Comparison of ENCODE assay signal across 8 mouse cellular contexts in the genomic region with DNA sequence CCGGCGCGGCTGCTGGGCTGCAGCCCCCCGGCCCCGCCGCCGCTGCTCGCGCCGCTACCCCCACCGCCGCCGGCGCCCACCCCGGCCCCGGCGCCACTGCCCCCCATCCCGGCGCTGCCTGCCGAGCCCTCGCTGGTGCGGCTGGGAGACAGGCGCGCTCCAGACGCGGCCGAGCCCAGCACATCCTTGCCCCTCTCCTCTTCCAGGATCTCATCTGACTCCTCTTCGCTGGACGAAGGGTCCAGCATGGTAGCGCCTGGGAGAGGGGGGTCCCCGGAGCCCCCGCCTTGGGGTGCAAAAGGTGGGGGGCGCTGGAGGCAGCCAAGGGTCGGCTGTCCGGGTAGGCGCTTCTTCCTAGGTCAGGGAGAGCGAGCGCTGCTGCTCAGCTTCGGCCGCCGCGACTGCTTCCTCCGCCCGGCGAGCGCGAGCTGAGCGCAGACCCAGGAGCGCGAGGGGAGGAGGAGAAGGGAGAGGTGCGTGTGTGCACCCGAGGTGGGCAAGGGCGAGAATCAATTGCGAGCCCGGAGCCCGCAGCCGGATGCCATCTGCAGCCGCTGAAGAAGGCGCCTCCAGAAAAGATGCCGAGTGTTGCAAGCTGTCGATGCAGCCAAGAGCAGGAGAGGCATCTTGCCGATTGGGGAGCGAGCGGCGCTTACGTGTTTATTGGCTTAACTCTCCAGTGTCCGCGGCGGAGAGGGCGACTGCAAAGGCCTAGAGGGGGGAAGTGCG. TPM values are rescaled to one million over a fixed set of nuclear protein-coding genes. Genes with fewer than 3 reads are reported as not detected.
DNase-seq lines count a peak whose midpoint lies in the region; ATAC-seq and TF ChIP-seq lines count a peak whose summit lies in the region.

A gene (minus strand): TSS at position 589 of the 729 bp plus-strand sequence.

- peaks cover 27% of the 10 kb centered on the region for H3K27me3 ChIP-seq in liver, embryonic 11.5 days (replicated peaks; ENCODE audit: control insufficient read depth, insufficient read depth, low read length)
- peaks cover 29% of the 10 kb centered on the region for H3K27me3 ChIP-seq in liver, postnatal 0 days (ENCODE audit: insufficient read depth, low read length)
- H3K27me3 ChIP-seq in neural tube, embryonic 13.5 days = no peaks in the 10 kb centered on the region

- H3K4me3 ChIP-seq in liver, embryonic 11.5 days (ENCODE audit: low read depth, low read length) = peak within 1 kb of the TSS; percentile 49
- no peak within 1 kb of the TSS for H3K4me3 ChIP-seq in liver, postnatal 0 days (ENCODE audit: low read depth, low read length)
- H3K4me3 ChIP-seq in left cerebral cortex, adult 2 months = peak within 1 kb of the TSS; percentile 89
- H3K4me3 ChIP-seq in neural tube, embryonic 13.5 days = peak within 1 kb of the TSS; percentile 83

- no peak for ATAC-seq in liver, embryonic 11.5 days (replicated peaks; ENCODE audit: low FRiP score)
- ATAC-seq in liver, postnatal 0 days = no peak
- peak; percentile 81 for ATAC-seq in frontal cortex, adult (ENCODE audit: low TSS enrichment)
- peak; percentile 84 for ATAC-seq in neural tube, embryonic 13.5 days (ENCODE audit: low read depth)
- ATAC-seq in erythroblast, adult 5-6 weeks (replicated peaks; ENCODE audit: low FRiP score, poor library complexity, severe bottlenecking) = no peak

- no peaks in the 10 kb centered on the region for H3K9me3 ChIP-seq in liver, embryonic 11.5 days (ENCODE audit: control insufficient read depth, low read length)
- H3K9me3 ChIP-seq in liver, postnatal 0 days (ENCODE audit: low read length) = no peaks in the 10 kb centered on the region
- no peaks in the 10 kb centered on the region for H3K9me3 ChIP-seq in neural tube, embryonic 13.5 days

- peak; percentile 38 for DNase-seq in liver, embryonic 11.5 days (ENCODE audit: low spot score)
- no peak for DNase-seq in liver, postnatal 0 days
- peak; percentile 77 for DNase-seq in cerebellum, adult 8-10 months
- DNase-seq in left cerebral cortex, adult 2 months (ENCODE audit: extremely low spot score in 1 of 2, low spot score in 2 of 2) = peak; percentile 73 to 76
- no peak for DNase-seq in lung, postnatal 10 days

- intact Hi-C loops in left cerebral cortex, adult 2 months (cut with DNase I) = loop anchor here (2.0 to 5.0 kb wide), 9 partner anchors 44 to 375 kb away; no protein-coding TSS in a partner anchor

- peak within 1 kb of the TSS; percentile 76 for H3K4me2 ChIP-seq in liver, embryonic 11.5 days
- no peak within 1 kb of the TSS; the same call in 1 of the 2 replicates for H3K4me2 ChIP-seq in liver, postnatal 0 days (ENCODE audit: low read depth, low read length)
- peak within 1 kb of the TSS; percentile 70 for H3K4me2 ChIP-seq in neural tube, embryonic 13.5 days

- no peaks in the 10 kb centered on the region for H3K36me3 ChIP-seq in liver, embryonic 11.5 days (ENCODE audit: control insufficient read depth, insufficient read depth, low read length)
- H3K36me3 ChIP-seq in liver, postnatal 0 days (replicated peaks; ENCODE audit: insufficient read depth, low read length) = no peaks in the 10 kb centered on the region
- no peaks in the 10 kb centered on the region for H3K36me3 ChIP-seq in neural tube, embryonic 13.5 days

- no peaks in the 10 kb centered on the region for H3K4me1 ChIP-seq in liver, embryonic 11.5 days (replicated peaks; ENCODE audit: control insufficient read depth, insufficient read depth, low read length)
- H3K4me1 ChIP-seq in liver, postnatal 0 days (ENCODE audit: insufficient read depth) = no peaks in the 10 kb centered on the region
- H3K4me1 ChIP-seq in neural tube, embryonic 13.5 days (replicated peaks) = peaks cover 31% of the 10 kb centered on the region

- no peak within 1 kb of the TSS for H3K9ac ChIP-seq in liver, embryonic 11.5 days (ENCODE audit: low read depth, low read length)
- no peak within 1 kb of the TSS for H3K9ac ChIP-seq in liver, postnatal 0 days (replicated peaks)
- H3K9ac ChIP-seq in neural tube, embryonic 13.5 days = peak within 1 kb of the TSS; percentile 97

- 2% methylated on average over 66 of the region's 71 CpGs for WGBS in liver, embryonic 11.5 days
- 3% methylated on average over 65 of the region's 71 CpGs for WGBS in liver, postnatal 0 days (ENCODE audit: insufficient replicate concordance)
- under 1% methylated on average over 61 of the region's 71 CpGs for WGBS in neural tube, embryonic 13.5 days

- no peak for TF ChIP-seq EP300 in liver, postnatal 0 days (IDR thresholded peaks at IDR 0.05; ENCODE audit: low read depth)

- H3K27ac ChIP-seq in liver, embryonic 11.5 days (ENCODE audit: low read depth, low read length) = no peak within 1 kb of the TSS
- no peak within 1 kb of the TSS for H3K27ac ChIP-seq in liver, postnatal 0 days (ENCODE audit: low read depth)
- H3K27ac ChIP-seq in left cerebral cortex, adult 2 months = peak within 1 kb of the TSS; percentile 100
- H3K27ac ChIP-seq in neural tube, embryonic 13.5 days (replicated peaks) = peak within 1 kb of the TSS; percentile 97

- TF ChIP-seq CTCF in liver, postnatal 0 days (IDR thresholded peaks at IDR 0.05; ENCODE audit: low read depth) = no peak
- no peak for TF ChIP-seq CTCF in left cerebral cortex, adult 2 months (IDR thresholded peaks at IDR 0.05)

RNA-seq across cellular contexts. Expression of the gene that starts here (rescaled TPM):
- polyA plus RNA-seq in liver, embryonic 11.5 days (2014; fragmentation: Nextera tagmentation; extraction: Ambion mirVana) = 0.62 and 0.74 TPM in 2 replicates
- polyA plus RNA-seq in liver, postnatal 0 days (2015; fragmentation: Nextera tagmentation; extraction: Ambion mirVana) = not detected in 2 replicates
- total RNA-seq in left cerebral cortex, adult 2 months (2021) = 100 to 1,000 TPM; 242 to 245 TPM
- 32.1 and 34.2 TPM in 2 replicates for polyA plus RNA-seq in neural tube, embryonic 13.5 days (2015; fragmentation: Nextera tagmentation; extraction: Ambion mirVana)
- not detected in 2 replicates for total RNA-seq in erythroblast, adult 5-6 weeks (2015; ENCODE audit: low replicate concordance)
- not detected in 2 replicates for total RNA-seq in erythroblast, adult 5-6 weeks (2017; ENCODE audit: low replicate concordance)

Comparison
In these comparisons a context has a peak if more than half of its experiments do, and no peak if none do; other contexts are left out.
1. RNA of the gene that starts here (total RNA-seq): 242 to 245 TPM in left cerebral cortex, adult 2 months; not detected in erythroblast, adult 5-6 weeks; every median in the first group is over 100 times any median in the second.
2. RNA of the gene that starts here (polyA plus RNA-seq): 32.1 to 34.2 TPM in neural tube, embryonic 13.5 days; 0.62 to 0.74 TPM in liver, embryonic 11.5 days and not detected in liver, postnatal 0 days; every median in the first group is over 10 times any median in the second.
3. Peak in DNase-seq, H3K4me3 ChIP-seq and H3K4me2 ChIP-seq in liver, embryonic 11.5 days; RNA of the gene not detected or under 1 TPM.
4. ATAC-seq: peak in frontal cortex, adult (single experiment) and neural tube, embryonic 13.5 days (single experiment); none in liver, embryonic 11.5 days (single experiment), liver, postnatal 0 days (single experiment) and erythroblast, adult 5-6 weeks (single experiment).
5. DNase-seq: peak in cerebellum, adult 8-10 months (single experiment) and left cerebral cortex, adult 2 months (2 of 2); none in liver, postnatal 0 days (single experiment) and lung, postnatal 10 days (single experiment).
6. H3K27ac ChIP-seq: peak in left cerebral cortex, adult 2 months (single experiment) and neural tube, embryonic 13.5 days (single experiment); none in liver, embryonic 11.5 days (single experiment) and liver, postnatal 0 days (single experiment).